Mouse (Mus musculus) C2C12 (cell line): ENCODE results near the gene Rph3al. TPM values are rescaled to one million over a fixed set of nuclear protein-coding genes. Genes with fewer than 3 reads are reported as not detected.

Experiments
- H3K27me3 ChIP-seq: one replicate; pipeline ENCODE4 v1.6.1; 2011; ENCODE audit not compliant: control insufficient read depth, insufficient read depth, insufficient read length
- H3K36me3 ChIP-seq: one replicate; pipeline ENCODE4 v1.6.1; 2011; ENCODE audit not compliant: control insufficient read depth, insufficient read depth
- H3K4me3 ChIP-seq: one replicate; pipeline ENCODE4 v1.5.1; 2011; ENCODE audit warnings: mild to moderate bottlenecking, control low read depth; ENCODE audit not compliant: poor library complexity, insufficient read depth, severe bottlenecking
- H3K79me2 ChIP-seq: one replicate; pipeline ENCODE4 v1.6.1; 2011; ENCODE audit not compliant: control insufficient read depth, insufficient read depth
- H3K79me3 ChIP-seq: one replicate; pipeline ENCODE4 v1.6.1; 2011; ENCODE audit warnings: low read depth, control low read depth
- H3ac ChIP-seq: one replicate; pipeline ENCODE3; 2011; ENCODE audit warnings: low read depth; ENCODE audit not compliant: control insufficient read depth, insufficient read length
- CEBPB ChIP-seq: IDR thresholded peaks from one replicate; pipeline ENCODE4 v1.6.1; 2011; ENCODE audit warnings: low read depth, mild to moderate bottlenecking, control low read depth, moderate library complexity
- CTCF ChIP-seq: IDR thresholded peaks from one replicate; pipeline ENCODE4 v1.5.1; 2011; ENCODE audit not compliant: control insufficient read depth, insufficient read depth, insufficient read length
- FOSL1 ChIP-seq: IDR thresholded peaks from one replicate; pipeline ENCODE4 v1.8.0; 2011; ENCODE audit warnings: mild to moderate bottlenecking, low read length; ENCODE audit not compliant: poor library complexity, insufficient read depth, severe bottlenecking
- MAX ChIP-seq: IDR thresholded peaks from one replicate; pipeline ENCODE4 v1.6.1; 2011; ENCODE audit warnings: mild to moderate bottlenecking, control low read depth
- MYOD1 ChIP-seq: IDR thresholded peaks from one replicate; pipeline ENCODE4 v1.6.1; 2011; ENCODE audit warnings: low read depth; ENCODE audit not compliant: control insufficient read depth, insufficient read length
- MYOG ChIP-seq: IDR thresholded peaks from one replicate; pipeline ENCODE4 v1.6.1; 2011; ENCODE audit not compliant: control insufficient read depth, insufficient read length; ENCODE audit errors: extremely low read depth
- USF1 ChIP-seq: IDR thresholded peaks from one replicate; pipeline ENCODE4 v1.6.1; 2011; ENCODE audit warnings: low read depth, mild to moderate bottlenecking, control low read depth, moderate library complexity
- long read RNA-seq, 2 experiments: library from polyadenylated mRNA; unstranded; transcript quantifications; one replicate each; pipeline ENCODE4 v2.0.0; 2019 to 2020
- polyA plus RNA-seq: library from polyadenylated mRNA; unstranded; fragments of >200 nt; fragmentation: generic; extraction: Trizol; gene quantifications from one replicate; pipeline ENCODE4 v1.2.1, GENCODE M21; 2012; ENCODE audit warnings: missing spikeins

Gene Rph3al
- polyA plus RNA-seq, result 0.11 TPM
- long read RNA-seq, experiment 1, result 0 reads
- long read RNA-seq, experiment 2, result 0 reads

GRCm38 (mm10) chr11:75938379-75938906, at the start of gene Rph3al:
Gene Rph3al (minus strand): TSS chr11:75938429.
- peaks cover 34% of the 10 kb centered on the region for H3K27me3 ChIP-seq
- H3K79me2 ChIP-seq, result no peaks in the 10 kb centered on the region
- no peaks in the 10 kb centered on the region for H3K36me3 ChIP-seq
- no peak within 1 kb of the TSS for H3K4me3 ChIP-seq
- no peak within 1 kb of the TSS for H3ac ChIP-seq
- no peaks in the 10 kb centered on the region for H3K79me3 ChIP-seq
- TF ChIP-seq CEBPB, result no peak
- TF ChIP-seq MYOD1, result no peak
- TF ChIP-seq FOSL1, result no peak
- no peak for TF ChIP-seq USF1
- no peak for TF ChIP-seq MAX
- no peak for TF ChIP-seq CTCF
- no peak for TF ChIP-seq MYOG

DNA sequence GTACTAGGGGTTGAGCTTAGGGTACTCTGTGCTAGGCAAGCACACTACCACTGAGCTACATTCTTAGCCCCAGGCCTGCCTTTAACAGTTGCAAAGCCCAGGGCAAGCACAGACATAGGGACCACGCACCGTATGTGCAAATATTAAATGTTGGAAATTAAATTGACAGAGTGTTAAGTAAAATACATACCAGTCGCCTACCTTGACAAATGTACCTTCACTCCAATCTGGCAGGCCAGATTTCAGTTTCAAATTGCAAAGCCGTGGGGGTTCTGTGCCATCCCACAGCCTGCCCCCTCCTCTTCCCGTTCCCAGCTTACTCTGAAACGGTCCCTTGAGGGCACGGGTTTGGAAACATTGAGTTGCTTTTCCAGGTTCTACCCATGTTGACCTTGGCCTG, 47.7 kb upstream of the Rph3al start:
- Histone ChIP-seq H3K79me2 (no peaks in the 10 kb centered on the region), H3K27me3 (peaks cover 12% of the 10 kb centered on the region), H3ac (no peak overlapping the region), H3K79me3 (no peaks in the 10 kb centered on the region), H3K36me3 (no peaks in the 10 kb centered on the region), H3K4me3 (no peak overlapping the region)
- no peak for TF ChIP-seq CEBPB

DNA sequence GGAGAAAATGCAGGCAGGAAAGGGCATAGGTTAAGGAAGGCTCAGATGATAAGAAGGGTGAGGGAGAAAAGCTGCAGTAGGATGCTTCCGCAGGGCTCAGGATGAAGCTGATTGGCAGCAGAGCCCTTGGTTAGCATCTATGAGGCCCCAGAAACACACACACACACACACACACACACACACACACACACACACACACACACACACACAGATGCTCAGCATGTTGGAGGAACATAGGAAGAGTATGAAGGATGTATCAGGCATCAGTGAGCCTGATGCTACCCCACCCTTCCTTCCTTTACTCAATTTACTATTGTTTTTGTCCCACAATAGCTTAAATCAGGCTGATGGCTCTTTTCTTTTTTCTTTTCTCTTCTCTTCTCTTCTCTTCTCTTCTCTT, 46.4 kb upstream of the Rph3al start:
- Histone ChIP-seq H3K4me3 (no peak overlapping the region), H3K27me3 (peaks cover 12% of the 10 kb centered on the region), H3K36me3 (no peaks in the 10 kb centered on the region), H3K79me3 (no peaks in the 10 kb centered on the region), H3ac (no peak overlapping the region), H3K79me2 (no peaks in the 10 kb centered on the region)
- no peak for TF ChIP-seq CEBPB
- no peak for TF ChIP-seq MYOD1
- no peak for TF ChIP-seq USF1
- no peak for TF ChIP-seq CTCF
- TF ChIP-seq MAX, result no peak
- no peak for TF ChIP-seq MYOG
- TF ChIP-seq FOSL1, result no peak

DNA sequence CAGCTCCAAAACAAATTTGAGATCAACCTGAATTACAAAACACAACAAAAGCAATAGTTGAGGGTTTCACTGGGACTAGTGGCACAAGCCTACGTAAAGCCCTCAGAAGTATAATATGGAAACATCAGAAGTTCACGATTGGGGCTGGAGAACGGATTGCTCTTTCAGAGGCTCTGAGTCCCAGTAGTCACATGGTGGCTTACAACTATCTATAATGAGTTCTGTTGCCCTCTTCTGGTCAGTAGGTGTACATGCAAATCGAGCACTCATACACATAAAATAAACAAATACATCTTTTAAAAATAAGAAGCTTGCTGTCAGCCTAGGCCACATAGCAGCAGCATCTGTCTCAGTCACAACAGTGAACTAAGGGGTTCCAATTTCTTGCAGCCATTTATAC, 45.0 kb upstream of the Rph3al start:
- Histone ChIP-seq H3K79me2 (no peaks in the 10 kb centered on the region), H3K36me3 (no peaks in the 10 kb centered on the region), H3K4me3 (no peak overlapping the region), H3K79me3 (no peaks in the 10 kb centered on the region), H3K27me3 (peaks cover 8% of the 10 kb centered on the region), H3ac (no peak overlapping the region)
- TF ChIP-seq MAX (no peak), MYOG (no peak), USF1 (peak; percentile 74), FOSL1 (no peak), CTCF (no peak)

- H3K27me3 ChIP-seq, result no peaks in the 10 kb centered on the region
- no peaks in the 10 kb centered on the region for H3K36me3 ChIP-seq
- no peaks in the 10 kb centered on the region for H3K79me3 ChIP-seq
- no peak overlapping the region for H3K4me3 ChIP-seq
- TF ChIP-seq MYOG, result no peak
- TF ChIP-seq CEBPB, result no peak
- no peak for TF ChIP-seq MAX
- no peak for TF ChIP-seq USF1
- no peak for TF ChIP-seq FOSL1
- TF ChIP-seq MYOD1, result no peak
- no peak for TF ChIP-seq CTCF
- no peak overlapping the region for H3ac ChIP-seq
- H3K79me2 ChIP-seq, result no peaks in the 10 kb centered on the region
Measured at GRCm38 (mm10) chr11:75980413-75980812, 42.2 kb upstream of the Rph3al start.

DNA sequence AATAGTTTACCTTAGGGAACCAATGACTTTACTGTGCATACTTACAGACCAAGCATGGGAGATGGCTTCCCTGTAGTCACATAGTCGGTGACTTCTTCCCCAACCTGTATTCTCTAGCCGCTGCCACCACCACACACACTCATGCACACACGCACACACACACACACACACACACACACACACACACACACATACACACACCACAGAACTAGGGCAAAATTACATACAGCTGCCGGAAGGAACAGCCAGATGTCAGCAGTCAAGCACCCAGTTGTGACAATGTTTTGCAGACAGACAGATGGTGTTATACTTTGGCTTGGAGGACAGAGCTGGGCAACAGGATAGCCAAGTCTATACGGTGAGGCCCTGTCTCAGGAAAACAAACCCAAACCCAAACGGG, 39.8 kb upstream of the Rph3al start:
- H3K4me3 ChIP-seq, result no peak overlapping the region
- TF ChIP-seq CEBPB (no peak), MAX (no peak), CTCF (no peak), USF1 (no peak), MYOD1 (no peak), FOSL1 (no peak), MYOG (no peak)
- H3K27me3 ChIP-seq, result peaks cover 2% of the 10 kb centered on the region
- H3ac ChIP-seq, result no peak overlapping the region
- H3K79me2 ChIP-seq, result no peaks in the 10 kb centered on the region
- no peaks in the 10 kb centered on the region for H3K79me3 ChIP-seq
- H3K36me3 ChIP-seq, result no peaks in the 10 kb centered on the region
